Mouse (Mus musculus) lung, postnatal 0 days (tissue): Measurements from ENCODE around the gene Fam186b.

Experiments
- CTCF ChIP-seq: IDR thresholded peaks from 2 replicates; pipeline ENCODE4 v1.5.1; 2016; ENCODE audit warnings: antibody characterized with exemption, mild to moderate bottlenecking
- EP300 ChIP-seq: IDR thresholded peaks from 2 replicates; pipeline ENCODE4 v1.6.1; 2016; ENCODE audit warnings: antibody characterized with exemption, mild to moderate bottlenecking, control low read depth

- TF ChIP-seq CTCF (peak; percentile 85), EP300 (no peak)
Measured at GRCm38 (mm10) chr15:99316314-99317266, 20.9 kb upstream of the Fam186b start.
